In genomic region chr2:49354066-49354465, GRCm38 (mm10) we compare ENCODE assay signal across 26 mouse cellular contexts.
"Had no signal": no experiment of that assay in that cellular context is flagged by ENCODE, and none has a peak within 500 bp of the region (broad histone marks: within the 10 kb centered on the region; RNA-seq: fewer than 3 reads in every experiment).

No protein-coding gene starts in this region.

- H3K36me3 ChIP-seq: embryonic facial prominence, embryonic 10.5 days; embryonic facial prominence, embryonic 12.5 days; embryonic facial prominence, embryonic 13.5 days; embryonic facial prominence, embryonic 15.5 days; forebrain, embryonic 10.5 days; forebrain, embryonic 12.5 days; forebrain, embryonic 15.5 days; heart, embryonic 10.5 days; heart, embryonic 12.5 days had no signal

- H3K4me1 ChIP-seq: embryonic facial prominence, embryonic 10.5 days; embryonic facial prominence, embryonic 12.5 days; embryonic facial prominence, embryonic 13.5 days; embryonic facial prominence, embryonic 15.5 days; forebrain, embryonic 10.5 days; forebrain, embryonic 12.5 days; forebrain, embryonic 15.5 days had no signal

- H3K27me3 ChIP-seq: embryonic facial prominence, embryonic 12.5 days; embryonic facial prominence, embryonic 13.5 days; embryonic facial prominence, embryonic 15.5 days; forebrain, embryonic 12.5 days; forebrain, embryonic 13.5 days; forebrain, embryonic 15.5 days; heart, embryonic 12.5 days had no signal

- DNase-seq: cerebellum, postnatal 10 days; cerebellum, postnatal 14 days; cerebellum, postnatal 25 days; cerebellum, postnatal 36 days; embryo, embryonic 11 days; forebrain, postnatal 0 days; gastrocnemius, adult 2 months; gastrocnemius, postnatal 10 days; gastrocnemius, postnatal 14 days; gastrocnemius, postnatal 25 days; gastrocnemius, postnatal 36 days; heart, adult 18-20 months; heart, adult 2 months had no signal

- H3K27ac ChIP-seq: embryonic facial prominence, embryonic 10.5 days; embryonic facial prominence, embryonic 12.5 days; embryonic facial prominence, embryonic 13.5 days; embryonic facial prominence, embryonic 15.5 days; forebrain, embryonic 10.5 days; forebrain, embryonic 12.5 days; forebrain, embryonic 13.5 days; forebrain, embryonic 15.5 days; gastrocnemius, adult 2 months; heart, adult 2 months; heart, embryonic 10.5 days had no signal

- ATAC-seq: forebrain, embryonic 13.5 days; forebrain, embryonic 14.5 days; forebrain, embryonic 15.5 days; forebrain, embryonic 16.5 days; forebrain, postnatal 0 days had no signal

- H3K9me3 ChIP-seq: embryonic facial prominence, embryonic 10.5 days; embryonic facial prominence, embryonic 12.5 days; embryonic facial prominence, embryonic 13.5 days; embryonic facial prominence, embryonic 15.5 days; forebrain, embryonic 10.5 days; forebrain, embryonic 12.5 days; forebrain, embryonic 13.5 days; forebrain, embryonic 15.5 days; heart, embryonic 10.5 days; heart, embryonic 12.5 days had no signal

- H3K4me3 ChIP-seq: embryonic facial prominence, embryonic 10.5 days; embryonic facial prominence, embryonic 12.5 days; embryonic facial prominence, embryonic 13.5 days; embryonic facial prominence, embryonic 15.5 days; erythroblast, embryonic 14.5 days; forebrain, embryonic 10.5 days; forebrain, embryonic 12.5 days; forebrain, embryonic 13.5 days; forebrain, embryonic 15.5 days; gastrocnemius, adult 2 months; heart, adult 2 months; heart, embryonic 10.5 days; heart, embryonic 12.5 days had no signal

- H3K9ac ChIP-seq: embryonic facial prominence, embryonic 12.5 days; embryonic facial prominence, embryonic 13.5 days; embryonic facial prominence, embryonic 15.5 days; forebrain, embryonic 12.5 days; forebrain, embryonic 13.5 days; forebrain, embryonic 15.5 days; forebrain, postnatal 0 days; heart, embryonic 12.5 days had no signal
